Mouse (Mus musculus): ENCODE measurements around the gene Tbcd. TPM values are rescaled to one million over a fixed set of nuclear protein-coding genes. Genes with fewer than 3 reads are reported as not detected.

Tbcd gene
- polyA plus RNA-seq, 1 experiment from 2014 or later, result 34.7 TPM

- ATAC-seq, result no peak
- peaks cover 41% of the 10 kb centered on the region for H3K4me1 ChIP-seq (replicated peaks)
- no peaks in the 10 kb centered on the region for H3K27me3 ChIP-seq (replicated peaks)
- H3K9ac ChIP-seq, result no peak overlapping the region
- H3K36me3 ChIP-seq, result no peaks in the 10 kb centered on the region
- no peak overlapping the region for H3K4me3 ChIP-seq (replicated peaks)
- H3K27ac ChIP-seq, result no peak overlapping the region
- WGBS, result 65% methylated on average over 3 of the region's 3 CpGs
- H3K4me2 ChIP-seq (replicated peaks), result no peak overlapping the region
- no peaks in the 10 kb centered on the region for H3K9me3 ChIP-seq
Measured at GRCm38 (mm10) chr11:121545398-121546034, 93.8 kb downstream of the Tbcd start.

GRCm38 (mm10) chr11:121547234-121547633 lies 95.5 kb downstream of the Tbcd start:
- ATAC-seq, result no peak; the same call in 1 of the 2 replicates
- Histone ChIP-seq H3K27me3 (replicated peaks) (no peaks in the 10 kb centered on the region), H3K9ac (no peak overlapping the region), H3K4me3 (replicated peaks) (no peak overlapping the region), H3K27ac (no peak overlapping the region), H3K36me3 (no peaks in the 10 kb centered on the region), H3K4me2 (replicated peaks) (no peak overlapping the region), H3K4me1 (replicated peaks) (peaks cover 46% of the 10 kb centered on the region), H3K9me3 (no peaks in the 10 kb centered on the region)
- WGBS, result 62% methylated on average over 5 of the region's 5 CpGs

- no peak overlapping the region for H3K4me3 ChIP-seq (replicated peaks)
- H3K4me1 ChIP-seq (replicated peaks), result peaks cover 44% of the 10 kb centered on the region
- no peaks in the 10 kb centered on the region for H3K27me3 ChIP-seq (replicated peaks)
- no peak for ATAC-seq
- H3K27ac ChIP-seq, result no peak overlapping the region
- 93% methylated on average over 4 of the region's 4 CpGs for WGBS
- H3K4me2 ChIP-seq (replicated peaks), result no peak overlapping the region
- no peak overlapping the region for H3K9ac ChIP-seq
- H3K36me3 ChIP-seq, result no peaks in the 10 kb centered on the region
- H3K9me3 ChIP-seq, result no peaks in the 10 kb centered on the region
Measured at GRCm38 (mm10) chr11:121547925-121548324, 96.2 kb downstream of the Tbcd start.

- Histone ChIP-seq H3K4me2 (replicated peaks) (no peak overlapping the region), H3K4me1 (replicated peaks) (peaks cover 36% of the 10 kb centered on the region), H3K4me3 (replicated peaks) (no peak overlapping the region), H3K36me3 (no peaks in the 10 kb centered on the region), H3K27me3 (replicated peaks) (no peaks in the 10 kb centered on the region), H3K9ac (no peak overlapping the region), H3K27ac (0 out of 2 replicates have a peak overlapping the region, but pooled peaks have one; percentile 10), H3K9me3 (no peaks in the 10 kb centered on the region)
- no peak for ATAC-seq
- WGBS, result 63% methylated on average over 12 of the region's 12 CpGs
Measured at GRCm38 (mm10) chr11:121548996-121549842, 97.5 kb downstream of the Tbcd start.

GRCm38 (mm10) chr11:121549843-121550647 lies 98.3 kb downstream of the Tbcd start:
- Histone ChIP-seq H3K27me3 (replicated peaks) (no peaks in the 10 kb centered on the region), H3K4me3 (replicated peaks) (no peak overlapping the region), H3K27ac (peak overlapping the region; percentile 10), H3K9ac (no peak overlapping the region), H3K4me2 (replicated peaks) (no peak overlapping the region), H3K36me3 (no peaks in the 10 kb centered on the region), H3K9me3 (no peaks in the 10 kb centered on the region), H3K4me1 (replicated peaks) (peaks cover 30% of the 10 kb centered on the region)
- peak; percentile 18; the same call in 1 of the 2 replicates for ATAC-seq
- WGBS, result 50% methylated on average over 17 of the region's 17 CpGs

GRCm38 (mm10) chr11:121551206-121551799 lies 99.6 kb downstream of the Tbcd start:
- no peak overlapping the region for H3K9ac ChIP-seq
- WGBS, result 84% methylated on average over 5 of the region's 5 CpGs
- no peak for ATAC-seq

GRCm38 (mm10) chr11:121552167-121552566 lies 100.4 kb downstream of the Tbcd start:
- 83% methylated on average over 4 of the region's 4 CpGs for WGBS
- H3K27ac ChIP-seq, result no peak overlapping the region
- H3K4me2 ChIP-seq (replicated peaks), result no peak overlapping the region

More at GRCm38 (mm10) chr11:121551206-121551799, 99.6 kb downstream of the Tbcd start:
- Histone ChIP-seq H3K9me3 (no peaks in the 10 kb centered on the region), H3K36me3 (no peaks in the 10 kb centered on the region), H3K27me3 (replicated peaks) (no peaks in the 10 kb centered on the region), H3K4me1 (replicated peaks) (peaks cover 29% of the 10 kb centered on the region), H3K4me3 (replicated peaks) (no peak overlapping the region), H3K27ac (no peak overlapping the region), H3K4me2 (replicated peaks) (no peak overlapping the region)

GRCm38 (mm10) chr11:121552846-121553457 lies 101.2 kb downstream of the Tbcd start:
- no peaks in the 10 kb centered on the region for H3K9me3 ChIP-seq
- peaks cover 23% of the 10 kb centered on the region for H3K4me1 ChIP-seq (replicated peaks)
- WGBS, result 82% methylated on average over 7 of the region's 7 CpGs
- H3K27ac ChIP-seq, result no peak overlapping the region
- H3K4me2 ChIP-seq (replicated peaks), result no peak overlapping the region
- no peaks in the 10 kb centered on the region for H3K36me3 ChIP-seq
- ATAC-seq, result no peak
- H3K27me3 ChIP-seq (replicated peaks), result no peaks in the 10 kb centered on the region
- no peak overlapping the region for H3K4me3 ChIP-seq (replicated peaks)
- no peak overlapping the region for H3K9ac ChIP-seq

More at GRCm38 (mm10) chr11:121552167-121552566, 100.4 kb downstream of the Tbcd start:
- no peak overlapping the region for H3K9ac ChIP-seq
- no peaks in the 10 kb centered on the region for H3K9me3 ChIP-seq
- no peaks in the 10 kb centered on the region for H3K36me3 ChIP-seq
- H3K4me1 ChIP-seq (replicated peaks), result peaks cover 25% of the 10 kb centered on the region
- no peaks in the 10 kb centered on the region for H3K27me3 ChIP-seq (replicated peaks)
- ATAC-seq, result no peak
- no peak overlapping the region for H3K4me3 ChIP-seq (replicated peaks)

- H3K27ac ChIP-seq, result no peak overlapping the region
- no peaks in the 10 kb centered on the region for H3K36me3 ChIP-seq
- ATAC-seq, result no peak
- WGBS, result 95% methylated on average over 3 of the region's 3 CpGs
- H3K4me3 ChIP-seq (replicated peaks), result no peak overlapping the region
- peaks cover 19% of the 10 kb centered on the region for H3K4me1 ChIP-seq (replicated peaks)
- H3K4me2 ChIP-seq (replicated peaks), result no peak overlapping the region
- no peaks in the 10 kb centered on the region for H3K27me3 ChIP-seq (replicated peaks)
- H3K9me3 ChIP-seq, result no peaks in the 10 kb centered on the region
- H3K9ac ChIP-seq, result no peak overlapping the region
Measured at GRCm38 (mm10) chr11:121553458-121553857, 101.7 kb downstream of the Tbcd start.

GRCm38 (mm10) chr11:121556727-121557126 lies 105.0 kb downstream of the Tbcd start:
- no peak for ATAC-seq

GRCm38 (mm10) chr11:121557946-121558345 lies 106.2 kb downstream of the Tbcd start:
- Histone ChIP-seq H3K9me3 (no peaks in the 10 kb centered on the region), H3K4me2 (replicated peaks) (no peak overlapping the region), H3K27me3 (replicated peaks) (no peaks in the 10 kb centered on the region), H3K9ac (no peak overlapping the region), H3K36me3 (no peaks in the 10 kb centered on the region), H3K4me3 (replicated peaks) (no peak overlapping the region), H3K4me1 (replicated peaks) (no peaks in the 10 kb centered on the region), H3K27ac (no peak overlapping the region)
- no peak for ATAC-seq
- WGBS, result 98% methylated on average over 1 of the region's 1 CpGs

More at GRCm38 (mm10) chr11:121556727-121557126, 105.0 kb downstream of the Tbcd start:
- Histone ChIP-seq H3K4me2 (replicated peaks) (no peak overlapping the region), H3K9me3 (no peaks in the 10 kb centered on the region), H3K4me1 (replicated peaks) (0 out of 2 replicates have a peak, but pooled peaks cover 3% of the 10 kb centered on the region), H3K36me3 (no peaks in the 10 kb centered on the region), H3K9ac (no peak overlapping the region), H3K27me3 (replicated peaks) (no peaks in the 10 kb centered on the region), H3K27ac (no peak overlapping the region), H3K4me3 (replicated peaks) (no peak overlapping the region)
- WGBS, result 59% methylated on average over 1 of the region's 1 CpGs
